In the genomic region with DNA sequence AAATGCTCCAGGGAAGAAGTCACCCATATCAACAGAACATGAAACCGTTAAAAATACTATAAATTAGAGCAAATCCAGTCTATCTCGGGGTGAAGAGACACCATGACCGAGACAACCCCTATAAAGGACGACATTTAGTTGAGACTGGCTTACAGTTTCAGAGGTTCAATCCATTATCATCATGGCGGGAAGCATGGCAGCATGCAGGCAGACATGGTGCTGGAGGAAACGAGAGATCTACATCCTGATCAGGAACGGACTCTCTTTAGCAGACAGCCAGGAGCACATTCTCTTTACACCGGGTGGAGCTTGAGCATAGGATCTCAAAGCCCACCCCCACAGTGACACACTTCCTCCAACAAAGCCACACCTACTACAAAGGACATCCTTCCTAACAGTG, we compare ENCODE assay signal across 23 mouse cellular contexts.
DNase-seq lines count a peak whose midpoint lies in the region; ATAC-seq lines count a peak whose summit lies in the region.
"Had no signal": no experiment of that assay in that cellular context is flagged by ENCODE, and none has a peak within 500 bp of the region (broad histone marks: within the 10 kb centered on the region; RNA-seq: fewer than 3 reads in every experiment).

No protein-coding gene starts in this region.

- no peak overlapping the region for H3K4me2 ChIP-seq in midbrain, embryonic 11.5 days
- H3K4me2 ChIP-seq in midbrain, embryonic 13.5 days (replicated peaks) = no peak overlapping the region

- no peaks in the 10 kb centered on the region for H3K36me3 ChIP-seq in midbrain, embryonic 11.5 days (ENCODE audit: control insufficient read depth, insufficient read depth, low read length)
- no peaks in the 10 kb centered on the region for H3K36me3 ChIP-seq in midbrain, embryonic 13.5 days
- H3K36me3 ChIP-seq: G1E had no signal

- ATAC-seq in midbrain, embryonic 11.5 days (ENCODE audit: low FRiP score) = no peak
- ATAC-seq in midbrain, embryonic 13.5 days = no peak
- ATAC-seq: activated CD4-positive, CD25-positive, alpha-beta regulatory T cell, adult 4 months; CD4-positive, CD25-positive, alpha-beta regulatory T cell, adult 4 months; Patski had no signal

- H3K27ac ChIP-seq in midbrain, embryonic 11.5 days (ENCODE audit: low read depth, low read length) = no peak overlapping the region
- H3K27ac ChIP-seq in midbrain, embryonic 13.5 days = no peak overlapping the region

- H3K9ac ChIP-seq in midbrain, embryonic 11.5 days (ENCODE audit: low read length) = no peak overlapping the region
- no peak overlapping the region for H3K9ac ChIP-seq in midbrain, embryonic 13.5 days (replicated peaks)

- 92% methylated on average over 8 of the region's 8 CpGs for WGBS in midbrain, embryonic 11.5 days
- WGBS in midbrain, embryonic 13.5 days = 94% methylated on average over 8 of the region's 8 CpGs

- H3K4me1 ChIP-seq in midbrain, embryonic 11.5 days (ENCODE audit: control insufficient read depth, insufficient read depth, low read length) = no peaks in the 10 kb centered on the region
- H3K4me1 ChIP-seq in midbrain, embryonic 13.5 days (replicated peaks) = no peaks in the 10 kb centered on the region

- no peak overlapping the region for H3K4me3 ChIP-seq in midbrain, embryonic 11.5 days (ENCODE audit: low read depth, low read length)
- H3K4me3 ChIP-seq in midbrain, embryonic 13.5 days (replicated peaks) = no peak overlapping the region

- DNase-seq in heart, adult 11 months = peak; percentile 54
- DNase-seq in heart, postnatal 36 days = no peak
- peak; percentile 66 for DNase-seq in midbrain, embryonic 11.5 days (ENCODE audit: low spot score, missing footprints)
- DNase-seq in 3134 (ENCODE audit: extremely low read depth, insufficient read length, low spot score) = peak; percentile 29
- DNase-seq in R1 (ENCODE audit: low read depth, low spot score) = peak; percentile 13
- no peak for DNase-seq in neural tube, embryonic 10.5 days (ENCODE audit: extremely low spot score, low spot score)
- DNase-seq in lung, adult 18-20 months = no peak
- DNase-seq: adrenal gland, adult 2 months; adrenal gland, adult 8-10 months; adrenal gland, postnatal 10 days; adrenal gland, postnatal 14 days; adrenal gland, postnatal 25 days; adrenal gland, postnatal 36 days; cerebellum, adult 11 months; cerebellum, adult 11-12 months; cerebellum, adult 18-20 months; cerebellum, adult 2 months had no signal

- H3K9me3 ChIP-seq in midbrain, embryonic 11.5 days (ENCODE audit: control insufficient read depth, low read length) = no peaks in the 10 kb centered on the region
- H3K9me3 ChIP-seq in midbrain, embryonic 13.5 days = no peaks in the 10 kb centered on the region; the same call in 1 of the 2 replicates

- H3K27me3 ChIP-seq in midbrain, embryonic 11.5 days (ENCODE audit: control insufficient read depth, insufficient read depth, low read length) = no peaks in the 10 kb centered on the region
- H3K27me3 ChIP-seq in midbrain, embryonic 13.5 days = no peaks in the 10 kb centered on the region
- H3K27me3 ChIP-seq: CH12.LX had no signal

- intact Hi-C loops in heart, postnatal 36 days (cut with DNase I) = no loop called here

Comparison
In these comparisons a context has a peak if more than half of its experiments do, and no peak if none do; other contexts are left out.
1. DNase-seq: peak in heart, adult 11 months (single experiment), midbrain, embryonic 11.5 days (single experiment), 3134 (single experiment) and R1 (single experiment); none in heart, postnatal 36 days (0 of 2), neural tube, embryonic 10.5 days (single experiment) and lung, adult 18-20 months (0 of 2).